Mouse (Mus musculus) forebrain, embryonic 11.5 days (tissue): ENCODE results near the gene Arhgap21. TPM values are rescaled to one million over a fixed set of nuclear protein-coding genes. Genes with fewer than 3 reads are reported as not detected.

ENCODE experiments used
- ATAC-seq: fragments of 200-750 bp; cut with Nextera tagmentation; replicated peaks from 2 replicates; pipeline ENCODE4 v1.8.0; 2017; ENCODE audit warnings: moderate TSS enrichment; ENCODE audit not compliant: low FRiP score
- DNase-seq: peaks from one replicate; pipeline ENCODE4 v3.0.0-alpha.2; 2017; ENCODE audit warnings: low spot score
- H3K27ac ChIP-seq: fragments of 300-500 bp; sonication (generic); 2 replicates; pipeline ENCODE4 v1.5.1; 2014; ENCODE audit warnings: low read depth, low read length
- H3K27me3 ChIP-seq: fragments of 300-500 bp; sonication (generic); 2 replicates; pipeline ENCODE4 v1.6.1; 2014; ENCODE audit warnings: mild to moderate bottlenecking, low read length, mixed read lengths; ENCODE audit not compliant: control insufficient read depth, insufficient read depth
- H3K36me3 ChIP-seq: fragments of 300-500 bp; sonication (generic); 2 replicates; pipeline ENCODE4 v1.6.1; 2014; ENCODE audit warnings: mild to moderate bottlenecking, low read length, moderate library complexity, mixed read lengths; ENCODE audit not compliant: control insufficient read depth, insufficient read depth
- H3K4me1 ChIP-seq: fragments of 300-500 bp; sonication (generic); replicated peaks from 2 replicates; pipeline ENCODE4 v1.6.1; 2014; ENCODE audit warnings: low read length, mixed read lengths; ENCODE audit not compliant: control insufficient read depth, insufficient read depth
- H3K4me2 ChIP-seq: fragments of 300-500 bp; sonication (generic); 2 replicates; pipeline ENCODE4 v1.6.1; 2014; ENCODE audit warnings: low read depth, mild to moderate bottlenecking, low read length, moderate library complexity, mixed read lengths; ENCODE audit not compliant: severe bottlenecking
- H3K4me3 ChIP-seq: fragments of 300-500 bp; sonication (generic); 2 replicates; pipeline ENCODE4 v1.5.1; 2014; ENCODE audit warnings: low read depth, low read length
- H3K9ac ChIP-seq: fragments of 300-500 bp; sonication (generic); 2 replicates; pipeline ENCODE4 v1.6.1; 2014; ENCODE audit warnings: low read length
- H3K9me3 ChIP-seq: fragments of 300-500 bp; sonication (generic); 2 replicates; pipeline ENCODE4 v1.6.1; 2016; ENCODE audit warnings: low read length, mixed read lengths; ENCODE audit not compliant: control insufficient read depth
- WGBS: fragments of 180-500 bp; shearing (Covaris S2); extraction: QIAGEN DNeasy Blood & Tissue Kit; methylation state at CpG from one replicate; pipeline ENCODE4 v1.1.7; 2014; 5-methylcytosine and 5-hydroxymethylcytosine counted together
- polyA plus RNA-seq: library from polyadenylated mRNA; unstranded; fragments of >200 nt; fragmentation: Nextera tagmentation; extraction: Ambion mirVana; gene quantifications from 2 replicates; pipeline ENCODE4 v1.2.1, GENCODE M21; 2014

The Arhgap21 gene
- 56.9 and 61.2 TPM in 2 replicates for polyA plus RNA-seq

- Histone ChIP-seq H3K27me3 (no peaks in the 10 kb centered on the region), H3K27ac (peak within 1 kb of the TSS; percentile 99), H3K4me1 (peaks cover 9% of the 10 kb centered on the region), H3K4me3 (peak within 1 kb of the TSS; percentile 93), H3K36me3 (no peaks in the 10 kb centered on the region), H3K4me2 (peak within 1 kb of the TSS; percentile 87), H3K9me3 (no peaks in the 10 kb centered on the region), H3K9ac (peak within 1 kb of the TSS; percentile 100)
- WGBS = under 1% methylated on average over 89 of the region's 102 CpGs
- peak; percentile 78 for ATAC-seq
- DNase-seq = peak; percentile 90
Observed at GRCm38 (mm10) chr2:20968441-20969200, at the start of gene Arhgap21. Arhgap21 (minus strand) TSS chr2:20968881.

GRCm38 (mm10) chr2:21016589-21016988, 47.9 kb upstream of the Arhgap21 start:
- 83% methylated on average over 7 of the region's 7 CpGs for WGBS
- Histone ChIP-seq H3K27ac (no peak overlapping the region), H3K9me3 (no peaks in the 10 kb centered on the region)

GRCm38 (mm10) chr2:21010806-21011397, 42.2 kb upstream of the Arhgap21 start:
- Histone ChIP-seq H3K36me3 (no peaks in the 10 kb centered on the region), H3K4me1 (peaks cover 17% of the 10 kb centered on the region; the same call in 1 of the 2 replicates), H3K27me3 (no peaks in the 10 kb centered on the region), H3K4me2 (peak overlapping the region; percentile 27), H3K27ac (peak overlapping the region; percentile 99), H3K9ac (peak overlapping the region; percentile 52), H3K9me3 (no peaks in the 10 kb centered on the region), H3K4me3 (no peak overlapping the region)
- ATAC-seq (peak; percentile 93), DNase-seq (peak; percentile 85)
- 12% methylated on average over 11 of the region's 11 CpGs for WGBS

More at GRCm38 (mm10) chr2:21016589-21016988, 47.9 kb upstream of the Arhgap21 start:
- Histone ChIP-seq H3K4me3 (no peak overlapping the region), H3K4me2 (no peak overlapping the region), H3K4me1 (peaks cover 4% of the 10 kb centered on the region; the same call in 1 of the 2 replicates), H3K36me3 (no peaks in the 10 kb centered on the region), H3K27me3 (no peaks in the 10 kb centered on the region), H3K9ac (no peak overlapping the region)
- no peak for DNase-seq
- ATAC-seq = no peak

DNA sequence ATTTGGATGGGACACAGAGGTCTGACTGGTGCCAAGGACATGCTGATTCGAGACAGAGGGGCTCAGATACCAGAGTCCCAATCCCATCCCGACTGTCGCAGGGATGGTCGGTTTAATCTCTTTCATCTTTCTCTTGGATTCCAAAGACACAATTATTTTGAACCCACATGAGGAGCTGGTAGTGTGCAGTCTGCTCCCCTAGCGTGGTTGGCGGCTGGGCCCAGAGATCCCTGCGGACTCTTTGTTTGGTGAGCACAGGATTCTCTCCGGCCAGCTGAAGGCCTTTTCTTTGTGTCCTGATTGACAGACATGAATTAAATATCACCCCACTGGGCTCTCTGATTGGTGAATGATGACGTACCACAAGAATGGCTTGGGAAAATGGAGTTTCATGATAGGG, 41.5 kb upstream of the Arhgap21 start:
- 7% methylated on average over 9 of the region's 9 CpGs for WGBS
- Histone ChIP-seq H3K9me3 (no peaks in the 10 kb centered on the region), H3K36me3 (no peaks in the 10 kb centered on the region), H3K4me2 (peak overlapping the region; percentile 33), H3K27me3 (no peaks in the 10 kb centered on the region), H3K4me3 (no peak overlapping the region), H3K27ac (peak overlapping the region; percentile 99), H3K9ac (peak overlapping the region; percentile 64), H3K4me1 (peaks cover 17% of the 10 kb centered on the region; the same call in 1 of the 2 replicates)
- peak; percentile 90 for ATAC-seq
- peak; percentile 86 for DNase-seq

DNA sequence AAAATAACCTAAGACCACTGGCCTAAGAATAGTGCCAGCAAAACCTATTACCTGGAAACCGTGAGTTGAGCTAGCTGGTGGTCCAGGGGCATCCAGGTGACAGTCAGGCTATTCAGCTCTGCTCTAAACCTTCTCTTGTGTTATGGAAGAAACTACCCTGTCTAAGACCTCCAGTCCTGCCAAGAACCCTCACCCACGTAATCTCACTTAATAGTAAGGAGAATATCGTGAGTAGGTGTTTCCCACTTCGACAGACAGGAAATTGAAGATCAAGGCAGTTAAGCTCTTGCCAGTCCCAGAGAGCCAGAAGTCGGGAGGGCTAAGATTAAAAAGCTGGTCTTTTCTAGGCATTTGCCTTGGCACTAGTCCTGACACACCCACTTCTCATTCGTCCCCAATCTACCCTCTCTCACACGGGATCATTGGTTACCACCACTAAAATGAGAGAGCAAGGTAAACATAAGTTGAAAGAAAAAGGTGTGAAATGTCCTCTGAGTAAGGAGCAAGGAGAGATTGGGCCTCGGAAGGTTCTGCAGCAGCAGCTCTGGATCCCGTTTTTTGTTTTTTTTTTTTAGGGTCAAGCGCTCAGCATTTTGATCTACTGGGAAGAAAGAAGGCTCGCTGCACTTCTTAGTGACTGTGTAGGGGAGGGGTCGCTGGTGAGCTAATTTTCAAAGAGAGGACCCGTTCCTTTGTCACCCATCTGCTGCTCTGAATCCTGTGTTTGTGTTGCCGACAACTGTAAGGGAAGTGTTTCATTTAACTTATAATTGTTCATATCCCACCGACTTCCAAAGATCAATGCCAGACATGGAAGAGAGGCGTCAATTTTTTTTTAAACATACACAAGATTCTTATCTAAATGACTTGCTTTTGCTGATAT, 40.8 kb upstream of the Arhgap21 start:
- Histone ChIP-seq H3K4me3 (no peak overlapping the region), H3K27me3 (no peaks in the 10 kb centered on the region), H3K27ac (peak overlapping the region; percentile 99), H3K4me1 (peaks cover 17% of the 10 kb centered on the region; the same call in 1 of the 2 replicates), H3K9me3 (no peaks in the 10 kb centered on the region), H3K9ac (peak overlapping the region; percentile 64), H3K4me2 (peak overlapping the region; percentile 33), H3K36me3 (no peaks in the 10 kb centered on the region)
- DNase-seq = peak; percentile 55
- ATAC-seq = peak; percentile 51
- WGBS = 35% methylated on average over 16 of the region's 16 CpGs

- H3K4me1 ChIP-seq = no peaks in the 10 kb centered on the region
- H3K9ac ChIP-seq = no peak overlapping the region
- DNase-seq (no peak), ATAC-seq (no peak)
- no peaks in the 10 kb centered on the region for H3K9me3 ChIP-seq
- H3K36me3 ChIP-seq = no peaks in the 10 kb centered on the region
- H3K27ac ChIP-seq = no peak overlapping the region
- no peaks in the 10 kb centered on the region for H3K27me3 ChIP-seq
- H3K4me3 ChIP-seq = no peak overlapping the region
- 88% methylated on average over 8 of the region's 8 CpGs for WGBS
- H3K4me2 ChIP-seq = no peak overlapping the region
Observed at GRCm38 (mm10) chr2:21002538-21002937, 33.9 kb upstream of the Arhgap21 start.

DNA sequence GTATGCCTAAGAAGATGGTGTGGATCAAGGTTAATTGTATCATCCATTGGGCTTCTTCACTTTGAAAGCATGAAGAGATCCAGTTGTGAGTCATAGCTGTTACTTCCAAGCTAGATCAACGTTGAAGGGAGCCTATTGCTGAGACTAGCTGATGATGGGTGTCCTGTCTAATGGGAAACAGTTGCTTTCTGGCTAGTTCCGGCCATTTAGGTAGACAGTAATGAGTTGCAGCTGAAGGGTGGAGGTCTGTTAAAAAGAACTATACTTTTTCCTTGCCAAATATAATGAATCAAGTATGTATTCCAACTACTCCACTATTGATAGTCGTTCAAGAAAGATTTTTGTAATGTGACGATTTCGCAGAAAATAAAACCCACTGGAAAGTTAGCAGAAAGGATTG, 32.5 kb upstream of the Arhgap21 start:
- Histone ChIP-seq H3K27me3 (no peaks in the 10 kb centered on the region), H3K4me3 (no peak overlapping the region), H3K9me3 (no peaks in the 10 kb centered on the region), H3K27ac (no peak overlapping the region), H3K36me3 (no peaks in the 10 kb centered on the region), H3K4me1 (no peaks in the 10 kb centered on the region), H3K9ac (no peak overlapping the region), H3K4me2 (no peak overlapping the region)
- WGBS = 77% methylated on average over 5 of the region's 5 CpGs
- no peak for DNase-seq
- no peak for ATAC-seq

- no peak for DNase-seq
- H3K27ac ChIP-seq = no peak overlapping the region
- no peak overlapping the region for H3K4me2 ChIP-seq
- WGBS = 87% methylated on average over 2 of the region's 2 CpGs
- H3K27me3 ChIP-seq = no peaks in the 10 kb centered on the region
- ATAC-seq = no peak
- no peaks in the 10 kb centered on the region for H3K4me1 ChIP-seq
- H3K4me3 ChIP-seq = no peak overlapping the region
- no peaks in the 10 kb centered on the region for H3K36me3 ChIP-seq
- no peaks in the 10 kb centered on the region; the same call in 1 of the 2 replicates for H3K9me3 ChIP-seq
- H3K9ac ChIP-seq = no peak overlapping the region
Observed at GRCm38 (mm10) chr2:20995547-20995946, 26.9 kb upstream of the Arhgap21 start.
